In genomic region chr9:33258241-33258640, GRCm38 (mm10) we compare ENCODE assay signal across 30 mouse cellular contexts.
DNase-seq lines count a peak whose midpoint lies in the region; TF ChIP-seq lines count a peak whose summit lies in the region.
"Had no signal": no experiment of that assay in that cellular context is flagged by ENCODE, and none has a peak within 500 bp of the region (broad histone marks: within the 10 kb centered on the region; RNA-seq: fewer than 3 reads in every experiment).

No protein-coding gene starts in this region.

- H3K27me3 ChIP-seq in kidney, adult 2 months (replicated peaks; ENCODE audit: control insufficient read depth, insufficient read depth, low read length) = no peaks in the 10 kb centered on the region; the same call in 1 of the 2 replicates
- H3K27me3 ChIP-seq: forebrain, embryonic 13.5 days; hindbrain, embryonic 15.5 days; limb, embryonic 15.5 days; liver, embryonic 13.5 days; midbrain, embryonic 15.5 days had no signal

- no peak for TF ChIP-seq POLR2A in kidney, adult 2 months (IDR thresholded peaks at IDR 0.05; ENCODE audit: low read depth, low read length)

- peak; percentile 10 for DNase-seq in kidney, adult 2 months
- no peak for DNase-seq in kidney, postnatal 14 days
- peak; percentile 78 for DNase-seq in Muller cell, postnatal 12 days (ENCODE audit: inconsistent ontology term)
- DNase-seq in brain, adult 2 months (ENCODE audit: low read depth, low spot score) = peak; percentile 20
- peak; percentile 9 for DNase-seq in retina, postnatal 7 days (ENCODE audit: low read depth, low spot score)
- no peak for DNase-seq in urinary bladder, postnatal 10 days (ENCODE audit: low spot score)
- DNase-seq: adrenal gland, postnatal 10 days; B cell, adult 2 months; cerebellum, adult 11-12 months; cerebellum, postnatal 25 days; heart, adult 2 months; heart, postnatal 10 days; kidney, adult 11 months; layer of hippocampus, postnatal 36 days; liver, embryonic 13.5 days; lung, adult 18-20 months; lung, postnatal 4 days; thymus, adult 2 months; thymus, postnatal 36 days had no signal

- TF ChIP-seq CTCF in kidney, adult 2 months (conservative IDR thresholded peaks at IDR 0.05; ENCODE audit: insufficient read depth, insufficient read length, low read depth, low read length) = no peak

- WGBS in kidney, adult 2 months = 47% methylated on average over 6 of the region's 6 CpGs

- H3K27ac ChIP-seq in kidney, adult 2 months (ENCODE audit: insufficient read depth, low read depth, low read length) = no peak overlapping the region
- H3K27ac ChIP-seq: embryonic facial prominence, embryonic 13.5 days; forebrain, embryonic 13.5 days; heart, adult 2 months; heart, embryonic 13.5 days; hindbrain, embryonic 10.5 days; hindbrain, embryonic 15.5 days; kidney, postnatal 0 days; limb, embryonic 10.5 days; limb, embryonic 15.5 days; liver, embryonic 13.5 days; midbrain, embryonic 15.5 days had no signal

- H3K36me3 ChIP-seq in kidney, adult 2 months (ENCODE audit: control insufficient read depth, insufficient read depth, low read length) = no peaks in the 10 kb centered on the region
- H3K36me3 ChIP-seq: embryonic facial prominence, embryonic 13.5 days; heart, embryonic 13.5 days; hindbrain, embryonic 10.5 days; hindbrain, embryonic 15.5 days; limb, embryonic 10.5 days; limb, embryonic 15.5 days; liver, embryonic 13.5 days; midbrain, embryonic 15.5 days had no signal

- H3K4me3 ChIP-seq in kidney, adult 2 months (ENCODE audit: insufficient read depth, low read depth, low read length) = no peak overlapping the region
- H3K4me3 ChIP-seq: embryonic facial prominence, embryonic 13.5 days; erythroblast, embryonic 14.5 days; forebrain, embryonic 13.5 days; heart, adult 2 months; heart, embryonic 13.5 days; hindbrain, embryonic 10.5 days; hindbrain, embryonic 15.5 days; limb, embryonic 10.5 days; limb, embryonic 15.5 days; liver, embryonic 13.5 days; megakaryocyte, embryonic 14.5 days; midbrain, embryonic 15.5 days had no signal

- H3K4me1 ChIP-seq in kidney, adult 2 months (ENCODE audit: control insufficient read depth, insufficient read depth, low read length) = no peaks in the 10 kb centered on the region
- H3K4me1 ChIP-seq: forebrain, embryonic 13.5 days; heart, embryonic 13.5 days; hindbrain, embryonic 15.5 days; limb, embryonic 15.5 days; liver, embryonic 13.5 days had no signal

Comparison
In these comparisons a context has a peak if more than half of its experiments do, and no peak if none do; other contexts are left out.
1. DNase-seq: peak in kidney, adult 2 months (single experiment), Muller cell, postnatal 12 days (single experiment), brain, adult 2 months (single experiment) and retina, postnatal 7 days (single experiment); none in kidney, postnatal 14 days (single experiment) and urinary bladder, postnatal 10 days (single experiment).